Mouse (Mus musculus) ovary, adult 18-20 months (tissue): ENCODE data around the gene Phf21a.
"Not testable (repeated sequence)": the region's sequence is repeated elsewhere in the genome, so short reads cannot be mapped to it uniquely, and the experiment has no call there.

Experiments
- DNase-seq: peaks from one replicate; pipeline ENCODE4 v3.0.0; 2022; ENCODE audit warnings: low spot score, mixed read lengths

Phf21a gene

DNA sequence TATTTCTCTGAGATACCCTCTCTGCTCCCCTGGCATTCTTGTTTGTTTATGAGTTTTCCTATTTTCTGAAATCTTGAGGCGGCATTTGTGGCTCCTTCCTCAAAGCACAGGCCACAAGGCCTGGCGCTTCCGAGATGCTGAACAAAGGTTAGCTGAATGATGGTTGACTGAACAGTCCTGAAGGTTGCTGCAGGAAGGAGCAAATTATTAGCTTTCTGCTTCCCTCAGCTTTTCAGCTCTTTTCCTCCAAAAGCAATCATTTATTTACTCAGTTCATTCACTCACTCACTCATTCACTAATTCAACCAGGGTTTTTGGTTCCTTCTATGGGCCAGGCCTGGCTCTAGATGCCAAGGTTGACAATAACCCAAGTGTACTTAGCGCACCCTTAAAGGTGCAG lies 10.7 kb upstream of the Phf21a start:
- DNase-seq = no peak

DNA sequence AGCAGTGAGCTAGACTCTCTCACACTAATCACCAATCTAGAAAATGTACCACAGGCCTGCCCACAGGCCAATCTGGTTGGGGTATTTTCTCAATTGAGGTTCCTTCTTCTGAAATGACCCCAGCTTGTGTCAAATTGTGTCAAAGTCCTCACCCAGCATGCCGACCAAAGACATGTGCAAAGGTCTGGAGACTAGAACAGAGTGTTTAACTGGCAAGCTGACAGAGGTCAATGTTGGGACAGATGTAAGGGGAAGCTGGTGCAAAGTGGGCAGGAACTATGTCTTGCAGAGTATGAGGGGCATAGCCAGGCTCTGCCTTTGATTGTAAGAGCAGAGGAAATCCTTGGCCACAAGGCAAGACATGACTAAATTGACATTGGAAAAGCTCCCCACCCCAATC lies 7.2 kb upstream of the Phf21a start:
- no peak for DNase-seq

DNA sequence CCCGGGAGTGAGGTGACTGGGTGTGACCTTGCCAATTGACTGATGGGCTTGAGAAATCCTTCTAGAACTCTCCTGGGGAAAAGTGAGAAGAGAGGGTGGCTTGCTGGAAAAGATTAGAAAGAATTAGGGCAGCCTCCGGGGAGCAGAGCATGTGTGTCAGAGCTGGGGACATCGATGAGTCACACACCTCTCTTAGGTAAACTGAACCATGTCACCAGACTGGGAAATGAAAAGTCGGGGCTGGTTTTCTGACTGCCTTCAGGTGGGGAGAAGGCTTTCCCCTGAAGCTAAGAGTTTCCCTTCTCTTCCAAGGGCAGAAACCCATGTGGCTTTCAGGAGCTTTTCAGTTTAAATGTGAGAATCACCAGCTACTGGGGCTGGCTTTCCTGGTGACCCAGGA lies 5.9 kb upstream of the Phf21a start:
- no peak for DNase-seq

DNA sequence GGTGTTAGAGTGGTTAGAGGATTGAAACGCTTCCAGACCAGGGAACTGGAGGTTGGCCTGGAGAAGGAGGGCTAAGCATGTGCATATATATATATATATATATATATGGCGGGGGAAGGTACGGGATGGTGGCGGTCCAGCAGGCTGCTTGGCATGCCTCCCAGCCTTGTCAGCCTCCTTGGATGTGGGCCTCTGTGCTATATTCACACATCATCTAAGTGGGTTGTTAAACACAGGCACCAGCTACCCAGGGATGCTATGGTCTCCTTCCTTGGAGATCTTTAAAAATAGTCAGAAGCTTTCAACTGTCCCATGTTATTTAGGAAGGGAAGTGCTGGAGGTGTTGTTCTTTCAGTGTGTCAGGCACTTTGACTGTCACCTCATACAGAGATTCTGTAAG lies 3.1 kb upstream of the Phf21a start:
- DNase-seq = no peak

DNA sequence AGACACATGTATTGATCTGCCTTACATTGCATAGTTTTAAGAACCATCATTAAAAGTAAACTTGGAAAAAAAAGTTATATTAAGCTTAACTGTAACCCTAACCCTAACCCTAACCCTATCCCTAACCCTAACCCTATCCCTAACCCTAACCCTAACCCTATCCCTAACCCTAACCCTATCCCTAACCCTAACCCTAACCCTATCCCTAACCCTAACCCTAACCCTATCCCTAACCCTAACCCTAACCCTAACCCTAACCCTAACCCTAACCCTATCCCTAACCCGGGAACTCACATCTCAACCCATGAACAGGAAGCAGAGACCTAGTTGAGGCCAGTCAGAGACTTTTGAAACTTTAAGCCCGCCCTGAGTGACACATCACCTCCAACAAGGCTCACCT lies 586 bp downstream of the Phf21a start:
- DNase-seq = not testable (repeated sequence)

DNA sequence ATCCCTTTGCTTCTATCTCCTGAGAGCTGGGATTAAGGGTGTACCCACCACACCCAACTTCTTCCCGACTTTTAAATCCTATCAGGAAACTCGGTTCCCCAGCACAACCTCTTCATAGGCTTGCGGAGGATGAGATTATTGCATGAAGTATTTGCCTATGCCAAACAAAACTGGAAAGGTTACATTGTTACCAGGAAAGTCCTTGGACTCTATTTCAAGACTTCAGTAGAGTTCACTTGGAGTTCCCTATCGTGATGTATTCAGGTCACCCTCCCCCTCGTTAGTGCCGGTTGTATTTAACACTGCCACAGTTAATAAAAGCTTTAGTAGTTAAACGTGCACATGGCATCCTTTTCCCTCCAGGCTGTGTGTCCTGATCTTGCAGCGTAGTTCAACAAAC lies 1.2 kb downstream of the Phf21a start:
- no peak for DNase-seq

DNA sequence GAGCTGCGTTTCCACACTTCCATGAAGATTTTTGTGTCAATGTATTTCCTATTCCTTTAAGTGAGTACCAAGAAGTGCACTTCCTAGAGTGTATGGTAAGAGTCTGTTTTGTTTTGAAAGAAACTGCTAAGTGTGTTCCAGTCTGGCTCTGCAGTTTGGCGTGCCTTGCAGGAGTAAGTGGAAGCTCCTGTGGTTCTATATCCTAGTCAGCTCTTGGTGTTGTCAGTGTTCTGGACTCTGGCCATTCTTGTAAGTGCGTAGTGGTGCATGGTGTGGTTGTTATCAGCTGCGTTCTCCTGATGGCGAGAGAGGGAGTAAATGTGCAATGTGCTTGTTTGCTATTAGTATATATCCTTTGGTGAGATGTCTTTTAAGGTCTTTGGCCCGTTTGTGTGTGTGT lies 7.9 kb downstream of the Phf21a start:
- DNase-seq = no peak

DNA sequence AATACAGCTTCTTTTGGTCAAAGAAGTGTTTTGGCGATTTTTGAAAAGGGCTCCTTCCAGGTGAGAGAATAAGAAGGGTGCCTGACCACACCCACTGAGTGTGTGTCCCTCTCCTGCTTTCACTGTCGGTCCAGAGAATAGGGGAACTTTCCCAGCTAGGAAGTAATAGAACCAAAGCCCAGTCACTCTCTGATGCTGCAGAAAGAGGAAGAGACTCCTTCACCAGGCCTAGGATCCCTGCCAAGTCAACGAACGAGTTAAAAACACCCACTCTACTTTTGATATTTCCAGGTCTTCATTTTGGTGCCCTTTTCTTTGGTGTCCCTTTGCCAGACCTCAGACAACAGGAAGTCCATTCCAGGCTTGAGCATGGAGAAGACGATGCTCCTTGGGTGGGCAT lies 31.6 kb downstream of the Phf21a start:
- no peak for DNase-seq

DNA sequence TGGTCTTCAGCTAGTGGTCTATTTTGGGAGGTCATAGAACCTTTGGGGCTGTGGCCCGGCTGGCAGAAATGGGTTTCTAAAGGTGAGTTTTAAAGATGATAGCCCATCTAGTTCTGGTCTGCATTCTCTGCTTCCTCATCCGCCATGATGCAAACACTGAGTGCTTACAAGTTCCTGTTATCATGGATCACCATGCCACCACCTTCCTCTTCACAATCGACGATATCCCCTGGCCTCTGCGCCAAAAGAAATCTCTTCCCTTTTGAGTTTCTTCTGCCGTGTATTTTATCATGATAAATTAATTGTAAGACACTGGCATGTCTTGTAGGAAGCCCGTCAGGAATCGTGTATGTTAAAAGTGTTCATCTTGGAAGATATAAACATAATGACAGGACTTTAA lies 32.4 kb downstream of the Phf21a start:
- DNase-seq = no peak

DNA sequence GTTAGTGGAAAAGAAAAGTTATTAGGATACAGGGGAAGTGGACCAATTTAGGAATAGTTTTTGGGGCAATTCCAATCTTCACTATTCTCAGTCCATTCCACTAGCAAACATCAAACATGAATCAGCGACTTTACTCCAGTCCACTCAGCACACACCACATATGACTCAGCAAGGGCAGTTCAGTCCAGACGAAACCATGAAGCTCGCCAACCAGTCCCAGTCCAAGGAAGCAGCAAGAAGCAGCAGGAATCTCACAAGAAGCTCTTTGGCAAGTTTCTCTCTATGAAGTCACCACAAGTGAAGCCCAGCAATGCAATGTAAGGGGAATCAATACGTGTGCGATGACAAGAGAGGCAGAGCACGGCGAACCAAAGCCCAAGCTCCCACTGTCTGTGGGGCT lies 37.2 kb downstream of the Phf21a start:
- DNase-seq = no peak

DNA sequence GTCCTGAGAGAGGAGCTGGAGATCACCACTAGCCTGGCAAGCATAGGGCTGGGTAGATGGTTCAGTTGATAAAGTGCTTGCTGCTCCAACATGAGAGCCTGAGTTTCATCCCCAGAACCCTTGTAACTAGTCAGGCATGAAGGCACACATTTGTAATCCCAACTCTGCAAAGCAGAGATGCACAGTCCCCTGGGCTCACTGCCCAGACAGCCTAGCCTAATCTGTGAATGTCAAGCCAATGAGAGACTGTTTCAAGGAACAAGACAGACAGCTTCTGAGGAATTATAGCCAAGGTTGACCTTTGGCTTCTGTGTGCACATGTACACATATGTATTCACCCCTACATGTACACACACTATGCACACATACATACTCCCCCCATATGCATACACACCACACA lies 45.8 kb downstream of the Phf21a start:
- DNase-seq = no peak

DNA sequence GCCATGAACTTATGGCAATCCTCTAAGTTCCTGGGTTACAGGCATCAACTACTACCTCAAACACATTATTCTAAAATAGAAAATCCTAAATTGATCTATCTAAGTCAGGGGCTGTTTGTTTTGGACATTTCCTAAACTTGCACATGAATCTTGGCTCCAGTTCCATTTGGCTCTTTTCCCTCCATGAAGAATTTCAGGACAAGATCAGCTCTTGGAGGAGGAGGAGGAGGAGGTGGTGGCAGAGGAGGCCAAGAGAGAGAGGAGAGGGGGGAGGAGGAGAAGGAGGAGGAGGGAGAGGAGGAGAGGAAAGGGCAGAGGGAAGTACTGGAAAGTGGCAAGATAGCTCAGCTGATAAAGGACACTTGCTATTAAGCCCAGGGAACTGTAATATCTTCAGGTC lies 46.4 kb downstream of the Phf21a start:
- no peak for DNase-seq

DNA sequence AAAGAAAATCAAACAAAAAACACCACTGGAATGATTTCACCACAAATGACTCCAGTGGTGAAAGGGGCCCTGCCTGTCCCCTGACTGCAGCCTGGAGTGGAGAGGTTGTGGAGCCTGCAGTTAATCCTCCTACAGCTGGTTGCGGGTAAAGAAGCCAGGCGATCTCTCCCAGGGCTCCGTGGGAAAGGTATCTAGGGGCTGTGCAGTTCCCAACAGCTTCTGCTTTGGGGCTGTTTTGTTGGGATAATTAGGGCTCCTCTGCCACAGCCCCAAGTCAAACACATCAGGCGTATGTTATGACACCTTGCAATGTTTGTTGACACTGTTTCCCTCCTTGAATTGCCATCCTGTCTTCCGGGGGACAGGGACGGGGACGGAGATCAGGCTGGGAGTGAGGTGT lies 47.5 kb downstream of the Phf21a start:
- DNase-seq = no peak

DNA sequence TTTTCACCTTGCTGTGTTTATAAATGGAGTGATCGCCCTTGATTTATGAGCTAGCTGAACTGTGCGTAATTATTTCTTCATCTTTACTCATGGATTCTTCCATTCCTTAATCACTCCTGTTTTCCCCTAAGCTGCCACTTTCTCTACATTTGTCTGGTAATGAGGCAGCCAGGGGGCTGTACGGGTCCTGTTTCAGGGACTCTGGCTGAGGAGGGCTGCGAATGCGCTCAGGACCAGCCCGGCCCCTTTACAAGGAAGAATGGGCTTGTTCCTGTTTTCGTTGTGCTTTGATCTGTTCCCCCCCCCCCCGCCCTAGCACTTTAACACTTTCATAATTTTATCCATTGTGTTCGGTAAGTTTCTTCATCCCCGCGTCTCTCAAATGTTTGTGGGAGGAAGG lies 48.2 kb downstream of the Phf21a start:
- DNase-seq = no peak

DNA sequence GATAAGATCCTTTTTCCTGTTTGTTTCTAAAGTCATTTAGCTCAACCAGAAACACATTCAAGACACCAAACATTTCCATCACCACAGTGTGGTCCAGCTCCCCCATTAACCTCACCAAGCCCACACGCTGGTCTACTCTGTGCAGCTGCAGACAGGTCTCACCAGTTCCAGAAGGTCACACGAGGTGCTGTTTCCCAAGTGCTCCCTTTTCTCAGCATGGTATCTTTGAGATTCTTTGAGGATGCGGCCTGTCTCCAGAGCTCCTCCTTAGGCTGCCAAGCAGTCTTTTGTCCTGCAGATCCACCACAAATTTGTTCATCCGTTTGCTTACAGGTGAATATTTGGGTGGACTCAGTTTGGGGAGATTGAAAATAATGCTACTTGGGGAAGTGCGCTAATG lies 51.0 kb downstream of the Phf21a start:
- DNase-seq = no peak

DNA sequence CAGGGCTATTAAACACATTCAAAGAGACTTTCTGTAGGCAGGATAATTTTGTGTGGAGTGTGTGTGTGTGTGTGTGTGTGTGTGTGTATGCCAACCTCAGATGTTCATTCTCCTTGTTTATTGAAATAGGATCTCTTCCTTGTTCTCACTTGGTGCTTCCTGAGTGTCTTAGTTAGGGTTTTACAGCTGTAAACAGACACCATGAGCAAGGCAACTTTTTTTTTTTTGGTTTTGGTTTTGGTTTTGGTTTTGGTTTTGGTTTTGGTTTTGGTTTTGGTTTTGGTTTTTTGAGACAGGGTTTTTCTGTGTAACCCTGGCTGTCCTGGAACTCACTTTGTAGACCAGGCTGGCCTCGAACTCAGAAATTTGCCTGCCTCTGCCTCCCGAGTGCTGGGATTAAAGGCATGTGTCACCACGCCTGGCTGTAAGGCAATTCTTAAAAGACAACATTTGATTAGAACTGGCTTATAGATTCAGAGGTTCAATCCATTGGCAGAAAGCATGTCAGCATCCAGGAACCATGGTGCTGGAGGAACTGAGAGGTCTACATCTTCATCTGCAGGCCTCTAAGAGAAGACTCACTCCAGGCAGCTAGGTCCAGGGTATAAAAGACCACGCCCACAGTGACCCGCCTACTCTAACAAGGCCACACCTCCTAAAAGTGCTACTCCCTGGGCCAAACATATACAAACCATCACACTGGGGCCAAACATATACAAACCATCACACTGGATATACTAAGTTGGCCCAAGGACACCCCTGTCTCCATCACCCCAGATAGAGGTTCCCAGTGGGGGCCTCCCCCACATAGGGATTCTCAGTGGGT lies 55.2 kb downstream of the Phf21a start:
- not testable (repeated sequence) for DNase-seq

DNA sequence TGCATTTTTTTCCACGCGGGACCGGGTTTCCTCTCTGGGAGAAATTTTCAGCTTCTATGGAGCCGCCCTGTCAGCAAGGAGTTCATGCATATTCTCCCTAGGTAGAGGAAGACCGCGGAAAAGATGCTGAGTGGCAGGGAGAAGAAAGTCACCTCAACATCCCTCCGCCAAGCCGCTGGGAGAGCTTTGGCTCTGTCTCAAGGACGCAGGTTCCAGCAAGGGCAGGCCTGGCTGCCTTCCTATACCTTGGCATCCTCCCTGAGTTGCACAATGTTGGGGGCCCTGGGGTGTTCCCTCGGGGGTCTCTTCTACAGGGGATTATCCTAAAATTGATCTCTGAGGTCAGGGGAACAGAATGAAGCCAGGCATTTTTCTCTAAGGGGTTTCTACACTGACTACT lies 71.4 kb downstream of the Phf21a start:
- DNase-seq = peak; percentile 12

DNA sequence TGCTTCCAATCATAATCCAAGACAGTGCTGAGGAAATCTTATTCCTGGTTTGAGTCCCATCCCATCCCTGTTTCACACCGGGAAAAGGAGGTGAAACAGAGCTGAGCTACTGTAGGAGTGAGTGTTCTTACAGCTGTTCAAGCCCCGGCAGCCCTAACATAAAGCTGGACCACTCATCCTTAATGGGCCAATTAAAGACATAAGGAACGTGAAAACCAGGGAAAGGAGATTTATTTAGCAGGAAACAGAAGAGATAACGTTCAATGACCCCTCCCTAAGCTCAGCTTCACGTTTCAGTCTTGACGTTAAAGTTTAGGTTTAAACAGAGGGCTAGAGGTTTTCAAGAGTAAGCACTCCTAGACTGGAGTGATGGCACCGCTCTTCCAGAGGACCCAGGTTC lies 74.0 kb downstream of the Phf21a start:
- no peak for DNase-seq

DNA sequence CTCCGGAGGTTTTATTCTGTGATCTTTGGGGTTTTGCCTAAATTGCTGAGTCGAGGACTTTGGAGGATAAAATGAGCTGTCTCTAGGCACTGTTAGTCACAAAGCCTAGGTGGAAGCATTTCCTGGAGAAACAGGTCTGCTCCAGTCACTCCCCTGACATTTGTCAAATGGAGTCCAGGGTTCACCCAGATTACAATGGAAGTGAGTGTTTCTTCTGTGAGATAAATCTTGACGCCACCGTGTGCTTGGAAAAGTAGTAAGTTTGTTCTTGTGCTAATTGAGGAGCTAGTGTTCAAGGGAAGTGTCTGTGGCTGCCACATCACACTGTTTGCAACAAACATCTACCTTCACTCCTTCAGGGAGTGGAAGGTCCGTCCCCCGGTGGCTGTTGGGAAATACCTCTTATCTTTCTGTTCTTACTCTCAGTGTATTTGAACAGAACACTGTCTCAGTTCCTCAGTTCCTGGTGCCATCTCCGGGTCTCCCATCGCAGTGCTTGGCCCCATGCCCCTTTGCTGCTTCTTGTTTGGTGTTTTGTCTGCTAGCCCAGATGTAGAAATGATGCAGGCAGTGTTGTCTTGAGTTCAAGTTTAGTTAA lies 78.2 kb downstream of the Phf21a start:
- no peak for DNase-seq

DNA sequence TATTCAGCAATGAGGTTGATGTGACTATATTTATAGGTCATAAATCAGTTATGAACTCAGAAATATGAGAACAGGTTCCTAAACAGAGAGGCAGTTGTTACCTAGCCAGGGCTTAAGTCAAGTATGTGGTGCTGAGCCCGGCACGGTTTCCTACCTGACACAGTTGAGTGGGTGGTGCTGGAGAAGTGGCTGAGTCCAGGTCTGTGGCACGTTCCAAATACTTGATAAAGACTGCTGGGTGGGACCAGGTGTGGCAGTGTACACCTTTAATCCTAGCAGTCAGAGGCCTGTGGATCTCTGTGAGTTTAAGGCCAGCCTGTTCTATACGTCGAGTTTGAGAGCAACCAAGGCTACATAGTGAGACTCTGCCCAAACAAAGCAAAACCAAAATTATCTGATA lies 79.4 kb downstream of the Phf21a start:
- no peak for DNase-seq

DNA sequence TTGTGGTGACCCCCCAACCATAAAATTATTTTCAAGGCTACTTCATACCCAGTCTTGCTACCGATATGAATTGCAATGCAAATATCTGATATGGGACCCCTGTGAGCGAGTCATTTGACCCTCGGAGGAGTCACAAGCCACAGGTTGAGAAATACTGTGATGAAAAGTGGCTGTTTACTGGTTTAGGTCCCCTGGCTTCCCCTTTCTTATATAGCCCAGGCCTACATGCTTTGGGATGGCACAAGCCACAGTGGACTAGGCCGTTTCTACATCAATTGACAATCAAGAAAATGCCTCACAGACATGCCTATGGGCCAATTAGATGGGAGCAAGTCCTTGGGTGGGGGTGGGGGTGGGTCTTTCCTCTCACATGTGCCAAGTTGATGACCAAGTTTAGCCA lies 80.3 kb downstream of the Phf21a start:
- DNase-seq = no peak

DNA sequence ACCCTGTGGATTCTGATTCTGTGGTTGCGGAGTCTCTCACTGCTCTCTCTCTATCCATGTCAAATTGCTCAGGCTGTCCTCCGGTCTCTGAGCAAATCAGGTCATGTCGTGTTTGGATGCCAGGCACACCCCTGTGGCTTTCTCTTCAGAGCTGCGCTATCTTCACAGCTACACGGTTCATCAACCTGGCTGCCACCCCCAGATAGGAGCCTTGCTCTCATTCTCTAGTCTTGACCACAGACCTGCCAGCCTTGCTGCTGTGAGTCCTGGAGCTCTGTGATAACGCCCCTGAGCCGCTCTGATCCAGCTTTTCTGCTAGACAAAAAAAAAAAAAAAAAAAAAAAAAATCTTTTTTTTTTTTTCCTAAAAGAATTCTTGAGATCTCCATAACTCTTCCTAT lies 81.3 kb downstream of the Phf21a start:
- no peak for DNase-seq

DNA sequence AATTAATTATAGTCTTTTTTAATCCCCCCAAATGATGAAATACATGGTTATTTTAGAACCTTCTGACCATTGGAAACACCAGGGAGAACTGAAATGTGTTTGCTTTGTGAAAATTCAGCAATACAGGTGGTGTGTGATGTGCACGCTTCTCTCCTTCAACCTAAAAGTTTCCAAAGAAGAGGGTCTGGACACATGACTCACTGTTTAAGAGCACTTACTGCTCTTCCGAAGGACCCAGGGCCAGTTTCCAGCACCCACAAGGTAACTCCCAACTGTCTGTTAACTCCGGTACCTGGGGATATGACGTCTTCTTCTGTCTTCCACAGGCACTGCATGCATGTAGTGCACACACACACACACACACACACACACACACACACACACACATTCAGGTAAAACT lies 82.1 kb downstream of the Phf21a start:
- no peak for DNase-seq

DNA sequence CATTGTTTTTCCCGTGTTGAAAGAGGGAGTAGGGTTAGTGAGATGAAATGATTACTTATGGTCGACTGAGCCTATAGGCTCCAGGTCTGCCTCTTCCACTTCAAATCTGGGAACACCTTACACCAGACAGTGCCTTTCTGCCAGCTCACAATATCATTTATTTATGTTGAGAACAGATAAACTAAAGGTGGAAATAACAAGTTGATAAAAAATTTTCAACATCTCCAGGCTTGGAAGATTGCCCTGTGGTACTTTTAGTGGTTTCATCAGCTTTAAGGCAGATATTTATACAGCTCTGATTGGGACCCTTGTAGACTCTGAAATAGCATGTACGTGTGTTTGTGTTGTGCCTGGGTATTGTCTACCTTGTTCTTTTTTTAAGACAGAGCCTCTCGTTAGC lies 83.4 kb downstream of the Phf21a start:
- DNase-seq = no peak
